Mouse (Mus musculus) A20 (cell line): Measurements from ENCODE around the gene Mypop.

Experiments
- DNase-seq: peaks from one replicate; pipeline ENCODE4 v3.0.0-alpha.2; 2011; ENCODE audit warnings: low read depth, low spot score

Mypop gene

GRCm38 (mm10) chr7:19017909-19018308 is 26.9 kb downstream of the Mypop start:
- DNase-seq = no peak

- DNase-seq = no peak
Measured at GRCm38 (mm10) chr7:19021048-19021447, 30.0 kb downstream of the Mypop start.

DNA sequence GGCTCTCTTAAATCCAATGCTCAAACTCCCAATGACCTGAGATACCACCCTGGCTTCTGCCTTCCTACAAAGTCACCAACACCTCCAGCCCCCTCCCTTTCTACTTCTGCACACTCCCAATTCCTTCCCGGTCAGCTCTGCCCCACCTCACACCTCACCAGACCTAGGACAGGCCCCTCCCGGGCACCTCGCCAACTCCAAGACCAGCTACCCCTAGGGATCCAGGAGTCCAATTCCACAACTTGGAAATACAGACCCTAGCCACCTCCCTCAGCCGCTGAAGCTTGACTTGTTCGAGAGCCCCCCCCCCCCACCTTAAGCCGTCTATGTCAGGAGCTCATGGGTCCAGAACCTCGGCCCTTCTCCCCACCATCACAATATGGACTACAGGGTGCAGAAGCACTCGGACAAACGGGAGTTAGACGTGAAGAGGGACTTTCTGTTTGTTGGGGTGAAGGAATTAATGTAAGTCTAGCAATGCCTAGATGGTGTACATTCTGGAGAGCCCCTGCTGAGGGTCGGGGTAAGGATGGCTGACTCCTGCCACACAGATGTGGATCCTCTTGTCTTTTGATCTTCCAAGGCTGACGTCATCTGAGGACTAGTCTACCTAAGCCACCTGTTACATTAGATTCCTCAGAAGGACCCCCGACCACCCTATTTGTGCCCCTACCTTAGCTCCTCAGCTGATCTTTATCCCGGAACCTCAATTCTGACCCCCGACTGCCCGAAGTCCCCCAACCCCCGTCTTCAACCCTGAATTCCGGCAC is 31.3 kb downstream of the Mypop start:
- DNase-seq = no peak

DNA sequence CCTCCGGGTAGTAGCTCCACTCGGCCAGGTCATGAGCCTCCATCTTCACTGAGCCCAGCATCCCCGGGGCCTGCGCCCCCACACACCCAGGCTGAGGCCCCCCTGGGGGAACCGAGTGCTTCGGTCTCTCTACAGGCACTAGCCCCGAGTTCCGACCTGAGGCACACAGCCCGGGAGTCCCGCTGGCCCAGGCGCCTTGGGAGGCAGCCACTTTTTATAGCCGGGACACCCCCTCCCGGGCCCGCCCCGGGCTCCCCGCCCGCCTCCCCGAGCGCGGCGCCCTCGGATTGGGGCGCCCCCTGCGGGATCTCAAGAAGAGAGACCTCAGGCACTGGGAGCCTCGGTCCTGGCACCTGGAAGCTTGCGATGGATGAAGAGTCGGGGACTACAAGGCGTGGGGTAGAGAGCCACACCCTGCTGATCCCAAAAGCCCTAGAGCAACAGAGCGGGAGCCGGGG is 32.3 kb downstream of the Mypop start, which contains the start of gene Foxa3:
Gene Foxa3, minus strand, starts transcription at position 182 of the 458 bp plus-strand sequence.
- peak; percentile 70 for DNase-seq

DNA sequence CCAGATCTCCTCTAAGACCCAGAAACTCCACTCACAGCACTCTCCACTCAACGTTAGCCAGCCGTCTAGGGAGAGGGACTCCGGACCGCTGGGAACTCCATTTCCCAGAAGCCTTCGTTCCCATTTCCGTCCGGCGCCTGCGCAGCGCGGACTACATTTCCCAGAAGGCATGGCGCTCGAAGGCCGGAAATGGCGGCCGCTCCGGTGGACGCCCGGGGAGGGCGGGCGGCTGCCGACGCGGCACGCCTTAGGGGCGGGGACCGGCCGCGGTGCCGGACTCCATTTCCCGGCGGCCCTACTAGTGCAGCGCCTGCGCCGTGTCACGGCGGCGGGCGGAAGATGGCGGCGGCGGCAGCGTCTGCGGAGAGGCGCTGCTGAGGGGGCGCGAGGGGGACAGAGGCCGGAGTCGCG is 33.1 kb downstream of the Mypop start, which contains the start of gene Sympk:
Gene Sympk, plus strand, starts transcription at position 282 of the 411 bp plus-strand sequence.
- DNase-seq = peak; percentile 97

DNA sequence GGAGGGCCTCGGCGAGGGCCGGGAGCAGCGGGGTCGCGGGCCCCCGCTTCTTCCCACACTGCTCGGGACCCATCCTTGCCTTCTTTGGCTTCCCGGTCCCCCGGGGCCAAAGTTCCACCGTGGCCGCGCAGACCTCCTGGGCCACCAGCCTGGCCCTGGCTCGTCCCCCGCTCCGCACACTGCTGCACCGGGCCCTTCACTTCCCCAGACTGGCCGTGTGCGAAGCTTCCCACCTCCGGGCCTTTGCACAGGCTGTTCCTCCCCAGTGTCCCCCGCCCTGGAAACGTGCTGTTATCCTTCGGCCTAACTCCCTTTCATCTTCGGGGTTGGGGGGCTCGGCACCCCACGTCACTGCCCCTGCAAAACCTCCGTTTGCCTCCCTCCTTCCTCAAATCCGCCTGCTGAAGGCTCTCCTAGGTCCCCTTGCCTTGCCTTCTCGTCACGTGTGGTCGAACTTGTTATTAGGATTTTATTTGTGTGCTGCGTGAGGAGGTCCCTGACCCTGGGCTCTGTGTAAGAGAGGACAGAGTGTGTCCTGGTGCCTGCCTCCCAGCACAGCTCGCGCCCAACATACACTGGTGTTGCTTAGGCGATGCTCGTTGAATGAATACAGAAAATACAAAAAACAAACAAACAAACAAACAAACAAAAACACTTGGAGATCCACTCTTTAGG is 33.7 kb downstream of the Mypop start:
- peak; percentile 59 for DNase-seq

GRCm38 (mm10) chr7:19028067-19028466 is 37.0 kb downstream of the Mypop start:
- DNase-seq = peak; percentile 54

DNA sequence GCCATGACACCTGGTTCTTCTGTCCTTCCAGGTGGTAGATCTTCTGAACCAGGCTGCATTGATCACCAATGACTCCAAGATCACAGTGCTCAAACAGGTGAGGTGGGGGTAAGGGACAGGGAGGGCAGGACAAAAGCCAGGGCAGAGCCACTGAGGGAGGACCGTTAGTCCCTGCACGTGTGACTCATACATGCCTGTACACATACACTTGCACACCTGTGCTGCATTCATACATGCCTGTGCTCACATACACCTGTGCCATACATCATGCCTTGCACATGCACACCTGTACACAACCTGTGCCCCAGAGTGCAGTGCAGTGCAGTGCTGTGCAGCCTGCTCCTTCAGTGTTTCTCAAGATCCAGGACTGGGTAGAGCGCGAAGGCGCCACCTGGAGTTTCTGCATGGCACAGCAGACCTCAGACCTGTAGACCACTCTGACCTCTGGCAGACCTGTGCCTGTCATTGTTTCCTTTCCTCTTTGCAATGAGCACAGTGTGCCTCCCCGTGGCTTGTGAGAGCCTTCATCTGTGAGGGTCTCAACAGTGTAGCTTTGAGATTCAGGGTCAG is 38.1 kb downstream of the Mypop start:
- peak; percentile 76 for DNase-seq

DNA sequence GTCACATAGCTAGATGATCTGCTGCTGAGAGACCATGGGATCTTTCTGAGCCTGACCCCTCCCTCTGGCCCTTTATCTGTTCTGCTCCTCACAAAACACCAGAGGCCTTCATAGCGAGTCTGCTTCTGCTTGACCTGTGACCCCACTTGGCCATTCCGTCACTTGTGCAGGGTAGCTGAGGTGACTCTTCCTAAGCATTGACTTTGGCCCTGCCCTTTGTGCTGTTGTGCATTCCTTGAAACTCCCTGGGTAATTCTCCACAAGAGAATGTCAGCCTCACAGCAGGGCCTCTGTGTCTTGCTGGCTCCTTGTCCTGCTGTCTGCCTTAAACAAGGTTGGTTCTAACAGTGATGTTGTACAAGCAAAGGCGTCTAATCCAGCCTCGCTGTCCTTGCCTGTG is 40.6 kb downstream of the Mypop start:
- DNase-seq = no peak

DNA sequence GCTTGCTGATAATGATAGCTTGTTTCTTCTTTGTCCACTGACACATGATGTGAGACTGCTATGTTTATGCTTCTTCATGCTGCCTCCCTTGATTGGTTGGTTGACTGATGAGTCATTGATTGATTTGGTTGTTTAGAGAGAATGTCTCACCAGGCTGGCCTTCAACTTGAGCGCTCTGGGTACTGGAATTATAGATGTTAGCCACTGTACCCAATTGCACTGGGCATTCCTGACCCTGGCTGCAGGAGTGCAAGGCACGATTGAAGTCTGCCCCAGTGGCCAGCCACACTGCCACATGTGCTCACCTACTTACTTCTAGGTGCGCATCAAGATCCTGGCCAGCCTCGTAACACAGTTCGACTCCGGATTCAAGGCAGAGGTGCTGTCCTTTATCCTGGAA is 53.6 kb downstream of the Mypop start:
- no peak for DNase-seq

- no peak for DNase-seq
Measured at GRCm38 (mm10) chr7:19046286-19047069, 55.4 kb downstream of the Mypop start.

GRCm38 (mm10) chr7:19048006-19048527 is 57.0 kb downstream of the Mypop start:
- DNase-seq = no peak

DNA sequence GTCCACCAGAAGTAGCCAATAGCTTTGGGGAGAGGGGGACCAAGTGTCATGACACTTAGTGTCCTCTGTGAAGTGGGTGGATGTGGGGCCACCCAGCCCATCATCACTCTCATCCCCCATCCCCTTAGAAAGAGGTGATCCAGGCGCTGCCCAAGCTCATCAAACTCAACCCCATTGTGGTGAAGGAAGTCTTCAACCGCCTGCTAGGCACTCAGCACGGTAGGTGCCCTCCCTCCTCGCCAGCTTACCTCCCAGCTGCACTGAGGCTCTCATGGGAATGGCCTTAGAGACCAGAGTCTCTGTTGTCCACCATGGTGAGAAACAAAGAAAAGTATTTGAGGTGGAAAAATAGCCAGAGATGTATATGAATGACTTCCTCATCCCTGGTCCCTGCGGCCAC is 58.2 kb downstream of the Mypop start:
- DNase-seq = no peak

- DNase-seq = no peak
Measured at GRCm38 (mm10) chr7:19050172-19050571, 59.1 kb downstream of the Mypop start.

- no peak for DNase-seq
Measured at GRCm38 (mm10) chr7:19051161-19051560, 60.1 kb downstream of the Mypop start.
